Mouse (Mus musculus) liver, embryonic 14.5 days (tissue): ENCODE measurements at regions not wholly inside any gene's neighbourhood (a gene's known extent, or its start where the extent isn't known, plus 50 kb on each side); places are given as distances from the start of the nearest gene placed in this dataset.

Experiments
- ATAC-seq: fragments of 200-750 bp; cut with Nextera tagmentation; 2 replicates; pipeline ENCODE4 v1.8.0; 2017; ENCODE audit warnings: moderate number of reproducible peaks, mild to moderate bottlenecking, moderate library complexity; ENCODE audit not compliant: insufficient read depth
- DNase-seq, 3 experiments: peaks; one replicate each; pipeline ENCODE4 v3.0.0-alpha.2; 2012 to 2013; ENCODE audit warnings: low read depth in 3 of 3, low spot score in 3 of 3
- H3K27ac ChIP-seq: fragments of 300-500 bp; sonication (generic); 2 replicates; pipeline ENCODE4 v1.5.1; 2014; ENCODE audit warnings: moderate library complexity, mild to moderate bottlenecking, control low read depth, inconsistent platforms
- H3K27me3 ChIP-seq: fragments of 300-500 bp; sonication (generic); 2 replicates; pipeline ENCODE4 v1.6.1; 2014; ENCODE audit warnings: mild to moderate bottlenecking, low read length, moderate library complexity; ENCODE audit not compliant: control insufficient read depth, insufficient read depth
- H3K36me3 ChIP-seq: fragments of 300-500 bp; sonication (generic); replicated peaks from 2 replicates; pipeline ENCODE4 v1.6.1; 2014; ENCODE audit warnings: low read depth; ENCODE audit not compliant: control insufficient read depth, insufficient read depth
- H3K4me1 ChIP-seq, 2 experiments: fragments of 200-500 bp in 1 of 2; fragments of 300-500 bp in 1 of 2; sonication (generic) in 1 of 2; replicated peaks; 2 replicates each; pipeline ENCODE4 v1.6.1; 2012 to 2014; ENCODE audit warnings: antibody characterized with exemption in 1 of 2, inconsistent platforms in 1 of 2, low read length in 1 of 2; ENCODE audit not compliant: control insufficient read depth in 2 of 2, insufficient read depth in 2 of 2
- H3K4me2 ChIP-seq: fragments of 300-500 bp; sonication (generic); 2 replicates; pipeline ENCODE4 v1.6.1; 2014; ENCODE audit warnings: low read depth, mild to moderate bottlenecking, control low read depth, moderate library complexity
- H3K4me3 ChIP-seq, 2 experiments: fragments of 200-500 bp in 1 of 2; fragments of 300-500 bp in 1 of 2; sonication (generic) in 1 of 2; 2 replicates each; pipeline ENCODE4 v1.5.1; 2012 to 2014; ENCODE audit warnings: low read depth in 2 of 2, low read length in 2 of 2, mild to moderate bottlenecking in 2 of 2, control low read depth in 1 of 2, inconsistent platforms in 1 of 2, moderate library complexity in 1 of 2; ENCODE audit not compliant: insufficient read depth in 1 of 2
- H3K9ac ChIP-seq: fragments of 300-500 bp; sonication (generic); replicated peaks from 2 replicates; pipeline ENCODE4 v1.6.1; 2014; ENCODE audit warnings: mild to moderate bottlenecking, control low read depth, moderate library complexity
- H3K9me3 ChIP-seq: fragments of 300-500 bp; sonication (generic); 2 replicates; pipeline ENCODE4 v1.6.1; 2016; ENCODE audit warnings: low read length, mixed read lengths; ENCODE audit not compliant: control insufficient read depth
- CTCF ChIP-seq: IDR thresholded peaks from 2 replicates; pipeline ENCODE4 v1.5.1; 2016; ENCODE audit warnings: antibody characterized with exemption, low read depth, control low read depth
- EP300 ChIP-seq: IDR thresholded peaks from 2 replicates; pipeline ENCODE4 v1.6.1; 2016; ENCODE audit warnings: antibody characterized with exemption, low read depth
- WGBS: fragments of 180-500 bp; shearing (Covaris S2); extraction: QIAGEN DNeasy Blood & Tissue Kit; methylation state at CpG from one replicate; pipeline ENCODE4 v1.1.7; 2014; ENCODE audit not compliant: insufficient replicate concordance; 5-methylcytosine and 5-hydroxymethylcytosine counted together

DNA sequence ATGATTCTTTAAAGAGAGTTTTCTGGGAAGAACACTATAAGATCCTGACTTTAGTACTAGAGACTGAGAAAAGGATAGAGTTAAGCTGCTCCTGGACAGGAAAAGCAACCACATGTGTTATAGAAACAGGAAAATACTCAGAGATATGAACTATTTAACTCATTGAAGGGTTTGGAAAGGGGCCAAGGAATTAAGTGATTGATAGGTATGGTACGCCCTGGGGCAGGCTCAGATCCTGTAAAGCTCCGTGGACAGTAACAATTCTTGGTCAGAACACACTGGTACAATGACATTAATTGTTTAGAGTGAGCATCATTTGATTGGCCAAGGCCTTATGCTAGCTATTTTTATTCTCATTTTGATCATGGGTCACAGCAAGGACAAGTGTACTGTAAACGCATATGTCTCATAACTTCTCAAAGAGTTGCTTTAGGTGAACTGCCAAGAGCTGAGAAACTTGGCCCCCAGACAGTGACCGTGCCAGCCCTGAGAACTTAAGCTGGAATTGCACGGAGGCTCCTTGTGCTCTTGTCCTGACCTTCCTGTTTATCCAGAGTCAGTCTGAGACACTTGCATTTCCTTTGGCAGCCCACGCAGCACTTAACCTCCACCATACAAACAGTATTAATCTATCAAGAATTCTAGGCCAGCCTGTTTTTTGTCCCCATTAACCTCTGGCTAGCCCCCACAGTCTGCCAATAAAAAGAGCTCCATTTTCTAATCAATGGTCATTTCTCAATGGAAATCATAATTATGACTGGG lies 210.5 kb upstream of the Fbxl4 start:
- no peaks in the 10 kb centered on the region for H3K9me3 ChIP-seq
- H3K4me3 ChIP-seq, result no peak overlapping the region
- H3K9ac ChIP-seq, result no peak overlapping the region
- DNase-seq (no peak), ATAC-seq (no peak)
- WGBS, result 39% methylated on average over 6 of the region's 6 CpGs
- H3K27me3 ChIP-seq, result no peaks in the 10 kb centered on the region
- H3K36me3 ChIP-seq, result no peaks in the 10 kb centered on the region
- H3K4me1 ChIP-seq, result no peaks in the 10 kb centered on the region
- H3K4me2 ChIP-seq, result no peak overlapping the region
- H3K27ac ChIP-seq, result no peak overlapping the region
- TF ChIP-seq CTCF (no peak), EP300 (no peak)

- H3K9me3 ChIP-seq, result no peaks in the 10 kb centered on the region
- no peak overlapping the region for H3K27ac ChIP-seq
Measured at GRCm38 (mm10) chr4:22151899-22152493, 205.3 kb upstream of the Fbxl4 start.

DNA sequence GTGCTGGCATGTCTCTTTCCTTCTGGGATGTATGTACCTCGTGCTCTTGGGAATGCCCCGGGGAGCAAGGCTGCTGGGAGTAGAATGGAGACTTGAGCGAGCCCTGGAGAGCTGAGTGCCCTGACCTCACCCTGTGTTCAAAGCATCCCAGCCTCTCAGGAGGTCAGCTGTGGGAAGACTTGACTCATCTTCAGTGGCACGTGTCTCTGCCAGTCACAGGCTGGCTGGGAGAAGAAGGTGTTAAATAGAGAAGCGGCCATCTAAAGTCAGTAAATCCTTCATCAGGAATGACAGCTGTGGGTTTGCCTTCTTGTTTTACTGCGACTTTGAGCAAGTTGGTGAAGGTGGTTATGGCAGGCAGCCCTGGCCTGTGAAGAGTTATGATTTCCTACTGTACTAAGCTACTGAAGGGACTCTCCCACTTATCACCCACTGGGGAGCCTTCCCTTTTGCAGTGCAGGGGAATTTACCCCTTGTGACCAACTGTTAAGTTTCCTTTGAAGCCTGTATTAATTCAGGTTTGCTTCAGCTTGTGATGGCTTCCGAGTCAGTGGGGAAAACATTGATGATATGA lies 204.3 kb upstream of the Fbxl4 start:
- TF ChIP-seq CTCF, result no peak
- Histone ChIP-seq H3K4me2 (no peak overlapping the region), H3K36me3 (no peaks in the 10 kb centered on the region), H3K9ac (no peak overlapping the region), H3K9me3 (no peaks in the 10 kb centered on the region), H3K4me1 (no peaks in the 10 kb centered on the region), H3K27me3 (no peaks in the 10 kb centered on the region), H3K27ac (no peak overlapping the region), H3K4me3 (no peak overlapping the region)
- DNase-seq (no peak), ATAC-seq (no peak)
- WGBS, result 11% methylated on average over 7 of the region's 7 CpGs

More at GRCm38 (mm10) chr4:22151899-22152493, 205.3 kb upstream of the Fbxl4 start:
- Histone ChIP-seq H3K9ac (no peak overlapping the region), H3K4me3 (no peak overlapping the region), H3K4me1 (no peaks in the 10 kb centered on the region), H3K36me3 (no peaks in the 10 kb centered on the region), H3K27me3 (no peaks in the 10 kb centered on the region), H3K4me2 (no peak overlapping the region)
- 18% methylated on average over 10 of the region's 10 CpGs for WGBS
- TF ChIP-seq CTCF (no peak), EP300 (no peak)
- DNase-seq (no peak), ATAC-seq (no peak)

DNA sequence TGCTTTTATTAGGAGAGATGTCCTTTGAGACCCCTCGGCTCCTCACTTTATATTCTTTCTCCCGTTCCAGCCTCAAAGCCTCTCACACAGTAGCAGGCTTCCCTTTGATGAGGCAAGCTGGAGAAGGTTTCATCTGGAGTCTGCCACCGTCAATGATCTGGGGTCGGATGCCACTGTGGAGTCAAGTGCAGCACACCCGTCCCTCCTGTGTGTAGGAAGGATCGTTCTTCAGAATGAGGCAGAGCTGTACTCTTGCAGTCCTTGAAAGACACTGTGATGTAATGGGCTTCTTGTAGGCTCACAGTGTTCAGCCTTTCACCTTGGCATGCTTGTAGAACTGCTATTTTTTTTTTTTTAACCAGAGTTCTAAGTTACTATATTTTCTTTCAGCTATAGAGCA lies 203.7 kb upstream of the Fbxl4 start:
- DNase-seq (no peak), ATAC-seq (no peak)
- Histone ChIP-seq H3K9ac (no peak overlapping the region), H3K9me3 (no peaks in the 10 kb centered on the region), H3K4me3 (no peak overlapping the region), H3K4me1 (no peaks in the 10 kb centered on the region), H3K27me3 (no peaks in the 10 kb centered on the region), H3K4me2 (no peak overlapping the region), H3K36me3 (no peaks in the 10 kb centered on the region), H3K27ac (no peak overlapping the region)
- WGBS, result 29% methylated on average over 6 of the region's 6 CpGs
- no peak for TF ChIP-seq CTCF
- TF ChIP-seq EP300, result no peak

- H3K27me3 ChIP-seq, result no peaks in the 10 kb centered on the region
- H3K27ac ChIP-seq, result no peak overlapping the region
- H3K9ac ChIP-seq, result no peak overlapping the region
- no peak overlapping the region for H3K4me3 ChIP-seq
- H3K4me2 ChIP-seq, result no peak overlapping the region
- TF ChIP-seq EP300, result no peak
- TF ChIP-seq CTCF, result no peak
- no peaks in the 10 kb centered on the region for H3K4me1 ChIP-seq
- DNase-seq (no peak), ATAC-seq (no peak)
- no peaks in the 10 kb centered on the region for H3K9me3 ChIP-seq
- H3K36me3 ChIP-seq, result no peaks in the 10 kb centered on the region
- WGBS, result 38% methylated on average over 1 of the region's 1 CpGs
Measured at GRCm38 (mm10) chr4:22186422-22186821, 170.9 kb upstream of the Fbxl4 start.
